ENCODE assay signal across 26 mouse cellular contexts in genomic region chr3:104636491-104636890, GRCm38 (mm10). TPM values are rescaled to one million over a fixed set of nuclear protein-coding genes. Genes with fewer than 3 reads are reported as not detected.
DNase-seq lines count a peak whose midpoint lies in the region; ATAC-seq and TF ChIP-seq lines count a peak whose summit lies in the region.
"Had no signal": no experiment of that assay in that cellular context is flagged by ENCODE, and none has a peak within 500 bp of the region (broad histone marks: within the 10 kb centered on the region; RNA-seq: fewer than 3 reads in every experiment).

No protein-coding gene starts in this region.

- H3K4me2 ChIP-seq in liver, embryonic 11.5 days = peak overlapping the region; percentile 87
- peak overlapping the region; percentile 88 for H3K4me2 ChIP-seq in liver, embryonic 13.5 days
- H3K4me2 ChIP-seq in myocyte (ENCODE audit: low read depth) = peak overlapping the region; percentile 87
- no peak overlapping the region for H3K4me2 ChIP-seq in forebrain, embryonic 11.5 days (ENCODE audit: low read depth, low read length, severe bottlenecking)
- H3K4me2 ChIP-seq: embryonic facial prominence, embryonic 15.5 days; forebrain, embryonic 15.5 days; lung, embryonic 15.5 days; midbrain, embryonic 11.5 days; neural tube, embryonic 12.5 days had no signal

- peaks cover 16% of the 10 kb centered on the region for H3K4me1 ChIP-seq in liver, embryonic 11.5 days (replicated peaks; ENCODE audit: control insufficient read depth, insufficient read depth, low read length)
- peaks cover 64% of the 10 kb centered on the region for H3K4me1 ChIP-seq in liver, embryonic 13.5 days (replicated peaks)
- H3K4me1 ChIP-seq in forebrain, embryonic 11.5 days (replicated peaks; ENCODE audit: control insufficient read depth, insufficient read depth, low read length) = peaks cover 3% of the 10 kb centered on the region; the same call in 1 of the 2 replicates

- H3K4me3 ChIP-seq in liver, embryonic 11.5 days (ENCODE audit: low read depth, low read length) = no peak overlapping the region; the same call in 1 of the 2 replicates
- peak overlapping the region; percentile 100 for H3K4me3 ChIP-seq in liver, embryonic 13.5 days (replicated peaks)
- H3K4me3 ChIP-seq in myocyte = no peak overlapping the region
- no peak overlapping the region for H3K4me3 ChIP-seq in forebrain, embryonic 11.5 days (ENCODE audit: low read depth, low read length)
- H3K4me3 ChIP-seq: embryonic facial prominence, embryonic 10.5 days; embryonic facial prominence, embryonic 15.5 days; hindbrain, embryonic 15.5 days; limb, embryonic 13.5 days; neural tube, embryonic 12.5 days had no signal

- no peaks in the 10 kb centered on the region for H3K36me3 ChIP-seq in liver, embryonic 11.5 days (ENCODE audit: control insufficient read depth, insufficient read depth, low read length)
- peaks cover 2% of the 10 kb centered on the region; the same call in 1 of the 2 replicates for H3K36me3 ChIP-seq in liver, embryonic 13.5 days
- H3K36me3 ChIP-seq in myocyte (ENCODE audit: control insufficient read depth, insufficient read depth) = no peaks in the 10 kb centered on the region
- H3K36me3 ChIP-seq in forebrain, embryonic 11.5 days (ENCODE audit: control insufficient read depth, insufficient read depth, low read length) = no peaks in the 10 kb centered on the region
- H3K36me3 ChIP-seq: embryonic facial prominence, embryonic 15.5 days; forebrain, embryonic 15.5 days; heart, embryonic 10.5 days; hindbrain, embryonic 15.5 days; kidney, embryonic 15.5 days; limb, embryonic 13.5 days; lung, embryonic 15.5 days; neural tube, embryonic 12.5 days had no signal

- H3ac ChIP-seq in myocyte (ENCODE audit: control insufficient read depth, insufficient read length) = no peak overlapping the region

- DNase-seq in liver, embryonic 11.5 days (ENCODE audit: low spot score) = no peak
- DNase-seq in liver (no peak), MEL-GATA-1-ER (ENCODE audit: extremely low read depth, low read depth) (peak; percentile 86)
- no peak for DNase-seq in liver, embryonic 13.5 days
- DNase-seq in forebrain, embryonic 11.5 days (ENCODE audit: low spot score) = no peak
- DNase-seq in cerebellum, adult 11-12 months = no peak
- DNase-seq: adrenal gland, postnatal 36 days; cerebellum, adult 8-10 months; cerebellum, postnatal 25 days; kidney, adult 18-20 months; kidney, postnatal 25 days; right cerebral cortex, postnatal 4 days; thymus, postnatal 4 days had no signal

- no peak for TF ChIP-seq POLR2A in myocyte (IDR thresholded peaks at IDR 0.05; ENCODE audit: insufficient read length, low read depth)

- H3K79me2 ChIP-seq in myocyte (ENCODE audit: control insufficient read depth, insufficient read depth) = peaks cover 42% of the 10 kb centered on the region

- no peak for ATAC-seq in liver, embryonic 11.5 days (replicated peaks; ENCODE audit: low FRiP score)
- ATAC-seq in liver, embryonic 13.5 days (ENCODE audit: low read depth) = no peak
- no peak for ATAC-seq in forebrain, embryonic 11.5 days (replicated peaks; ENCODE audit: low FRiP score)
- ATAC-seq: forebrain, embryonic 15.5 days; midbrain, embryonic 16.5 days had no signal

- 64% methylated on average over 2 of the region's 2 CpGs for WGBS in liver, embryonic 11.5 days
- WGBS in liver, embryonic 13.5 days (ENCODE audit: insufficient replicate concordance) = 50% methylated on average over 2 of the region's 2 CpGs
- 95% methylated on average over 2 of the region's 2 CpGs for WGBS in forebrain, embryonic 11.5 days

- H3K27me3 ChIP-seq in liver, embryonic 11.5 days (replicated peaks; ENCODE audit: control insufficient read depth, insufficient read depth, low read length) = no peaks in the 10 kb centered on the region
- H3K27me3 ChIP-seq in liver, embryonic 13.5 days = no peaks in the 10 kb centered on the region
- H3K27me3 ChIP-seq in myocyte (ENCODE audit: control insufficient read depth, insufficient read depth, insufficient read length) = no peaks in the 10 kb centered on the region
- H3K27me3 ChIP-seq in forebrain, embryonic 11.5 days (ENCODE audit: control insufficient read depth, insufficient read depth, low read length) = no peaks in the 10 kb centered on the region
- H3K27me3 ChIP-seq: embryonic facial prominence, embryonic 15.5 days; forebrain, embryonic 15.5 days; hindbrain, embryonic 15.5 days; kidney, embryonic 15.5 days; limb, embryonic 13.5 days; lung, embryonic 15.5 days; neural tube, embryonic 12.5 days had no signal

- no peak overlapping the region for H3K9ac ChIP-seq in liver, embryonic 11.5 days (ENCODE audit: low read depth, low read length)
- peak overlapping the region; percentile 100 for H3K9ac ChIP-seq in liver, embryonic 13.5 days
- H3K9ac ChIP-seq in forebrain, embryonic 11.5 days (ENCODE audit: low read length) = no peak overlapping the region
- H3K9ac ChIP-seq: embryonic facial prominence, embryonic 15.5 days; forebrain, embryonic 15.5 days; hindbrain, embryonic 15.5 days; kidney, embryonic 15.5 days; limb, embryonic 13.5 days; lung, embryonic 15.5 days; neural tube, embryonic 12.5 days had no signal

- H3K9me3 ChIP-seq in liver, embryonic 11.5 days (ENCODE audit: control insufficient read depth, low read length) = no peaks in the 10 kb centered on the region
- H3K9me3 ChIP-seq in liver, embryonic 13.5 days (replicated peaks) = no peaks in the 10 kb centered on the region
- no peaks in the 10 kb centered on the region for H3K9me3 ChIP-seq in forebrain, embryonic 11.5 days (ENCODE audit: control insufficient read depth, low read length)
- H3K9me3 ChIP-seq: embryonic facial prominence, embryonic 10.5 days; embryonic facial prominence, embryonic 15.5 days; forebrain, embryonic 15.5 days; G1E; heart, embryonic 10.5 days; hindbrain, embryonic 15.5 days; kidney, embryonic 15.5 days; limb, embryonic 13.5 days; lung, embryonic 15.5 days; neural tube, embryonic 12.5 days had no signal

- H3K27ac ChIP-seq in liver, embryonic 11.5 days (ENCODE audit: low read depth, low read length) = no peak overlapping the region; the same call in 1 of the 2 replicates
- peak overlapping the region; percentile 98 for H3K27ac ChIP-seq in liver, embryonic 13.5 days
- H3K27ac ChIP-seq in forebrain, embryonic 11.5 days (ENCODE audit: low read depth, low read length) = no peak overlapping the region
- H3K27ac ChIP-seq: embryonic facial prominence, embryonic 10.5 days; embryonic facial prominence, embryonic 15.5 days; forebrain, embryonic 15.5 days; hindbrain, embryonic 15.5 days; kidney, embryonic 15.5 days; limb, embryonic 13.5 days; lung, embryonic 15.5 days; neural tube, embryonic 12.5 days had no signal

TF ChIP-seq in myocyte, 11 proteins besides CTCF, POLR2A, EP300 and RAD21:
- TF ChIP-seq SRF (IDR thresholded peaks at IDR 0.05; ENCODE audit: control insufficient read depth, insufficient read length, low read depth) (no peak), E2F4 (IDR thresholded peaks at IDR 0.05; ENCODE audit: insufficient read depth) (no peak), POLR2AphosphoS2 (IDR thresholded peaks at IDR 0.05; ENCODE audit: insufficient read length, low read depth) (no peak), MYOD1 (IDR thresholded peaks at IDR 0.05; ENCODE audit: control insufficient read depth in 1 of 3, insufficient read length in 2 of 3, low read depth in 2 of 3) (no peak), MAX (IDR thresholded peaks at IDR 0.05; ENCODE audit: low read depth) (no peak), TCF3 (IDR thresholded peaks at IDR 0.05; ENCODE audit: insufficient read length, low read depth) (no peak), USF1 (IDR thresholded peaks at IDR 0.05; ENCODE audit: low read depth) (no peak), TCF12 (IDR thresholded peaks at IDR 0.05; ENCODE audit: insufficient read depth, poor library complexity, severe bottlenecking) (no peak), REST (IDR thresholded peaks at IDR 0.05; ENCODE audit: insufficient read depth, insufficient read length) (no peak), CEBPB (IDR thresholded peaks at IDR 0.05; ENCODE audit: insufficient read depth, poor library complexity, severe bottlenecking) (no peak), MYOG (IDR thresholded peaks at IDR 0.05; ENCODE audit: control insufficient read depth in 1 of 3, insufficient read depth in 1 of 3, insufficient read length in 2 of 3, low read depth in 2 of 3) (no peak)
TF ChIP-seq in myocyte: peak in this region for 0.

RNA-seq across cellular contexts. Expression of gene Slc16a1, which starts 2.0 kb away (rescaled TPM):
- 92.2 and 109 TPM in 2 replicates for polyA plus RNA-seq in liver, embryonic 11.5 days (2014; fragmentation: Nextera tagmentation; extraction: Ambion mirVana)
- polyA plus RNA-seq in liver, embryonic 13.5 days (2015; fragmentation: Nextera tagmentation; extraction: Ambion mirVana) = 81.9 and 106 TPM in 2 replicates
- polyA plus RNA-seq in myocyte (2012; fragmentation: generic; extraction: Trizol) = 24.7 TPM
- 45.1 and 45.9 TPM in 2 replicates for polyA plus RNA-seq in forebrain, embryonic 11.5 days (2014; fragmentation: Nextera tagmentation; extraction: Ambion mirVana)
